Mouse (Mus musculus): ENCODE results near the gene Spon2.

Gene Spon2

GRCm38 (mm10) chr5:33218081-33218480 is at the start of gene Spon2:
Gene Spon2, minus strand, starts transcription at chr5:33218455.
- no peak for DNase-seq

- no peak for DNase-seq
Observed at GRCm38 (mm10) chr5:33254416-33254815, 36.2 kb upstream of the Spon2 start.

DNA sequence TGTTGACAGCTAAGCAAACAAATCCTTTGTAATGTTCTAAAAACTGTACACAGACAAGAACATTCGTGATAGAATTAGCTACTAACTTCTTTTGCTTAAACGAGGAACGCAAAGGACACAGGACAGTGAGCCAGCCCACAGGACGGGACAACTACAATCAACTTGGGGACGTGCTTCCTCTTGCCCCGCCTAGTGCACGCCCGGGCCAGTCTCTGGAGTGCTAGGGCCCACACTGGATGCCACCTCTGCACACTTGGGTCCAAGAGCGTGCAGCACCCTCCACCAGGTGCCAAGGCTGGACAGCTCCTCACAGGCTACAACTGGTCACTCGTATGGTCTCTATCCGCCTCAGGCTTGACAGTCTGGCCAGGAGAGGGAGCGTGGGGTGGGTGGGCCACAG is 29.9 kb upstream of the Spon2 start:
- DNase-seq, result no peak

DNA sequence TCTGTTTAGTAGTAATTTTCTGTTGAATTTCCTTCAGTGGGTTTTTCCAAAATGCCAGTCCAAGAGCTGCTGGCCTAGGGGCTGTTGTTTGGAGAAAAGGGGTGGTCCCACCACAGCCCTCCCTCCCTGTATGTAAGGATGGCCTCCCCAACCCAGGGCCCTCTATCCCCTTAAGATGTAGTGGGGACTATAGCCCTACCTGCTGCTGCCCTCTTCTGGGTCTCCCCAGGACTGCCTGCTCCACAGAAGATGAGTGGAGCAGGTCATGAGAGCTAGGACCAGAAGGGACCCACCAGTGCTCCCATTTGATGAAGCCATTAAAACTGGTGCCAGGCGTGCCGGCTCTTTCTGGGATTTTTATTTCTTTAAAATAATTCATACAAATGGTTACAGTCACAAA is 29.1 kb upstream of the Spon2 start:
- DNase-seq, result no peak

GRCm38 (mm10) chr5:33245701-33246100 is 27.4 kb upstream of the Spon2 start:
- peak; percentile 49 for DNase-seq

DNA sequence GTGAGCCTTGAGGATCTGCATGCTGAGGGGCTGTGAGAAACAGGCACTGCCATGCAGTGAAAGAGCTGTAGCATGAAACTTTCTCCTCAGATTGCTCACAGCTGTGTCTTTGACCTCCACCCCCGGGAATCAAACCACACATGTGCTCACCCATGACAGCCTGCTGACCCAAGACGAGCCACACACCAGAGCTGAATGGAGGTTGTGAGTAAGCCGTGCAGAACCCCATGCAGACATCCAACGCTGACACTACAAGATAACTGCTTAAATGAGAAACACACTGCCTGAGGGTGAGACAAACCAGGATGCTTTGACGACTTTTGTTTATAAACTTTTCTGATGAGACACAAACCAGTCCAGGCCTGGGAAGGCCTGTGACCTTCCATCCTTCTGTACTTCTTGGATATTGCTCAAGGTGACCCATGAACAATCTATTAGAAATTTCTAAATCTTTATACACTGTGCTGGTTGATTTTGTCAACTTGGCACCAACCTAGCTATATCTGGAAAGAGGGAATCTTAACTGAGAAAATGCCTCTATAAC is 26.2 kb upstream of the Spon2 start:
- no peak for DNase-seq

GRCm38 (mm10) chr5:33239934-33240333 is 21.7 kb upstream of the Spon2 start:
- DNase-seq, result no peak

DNA sequence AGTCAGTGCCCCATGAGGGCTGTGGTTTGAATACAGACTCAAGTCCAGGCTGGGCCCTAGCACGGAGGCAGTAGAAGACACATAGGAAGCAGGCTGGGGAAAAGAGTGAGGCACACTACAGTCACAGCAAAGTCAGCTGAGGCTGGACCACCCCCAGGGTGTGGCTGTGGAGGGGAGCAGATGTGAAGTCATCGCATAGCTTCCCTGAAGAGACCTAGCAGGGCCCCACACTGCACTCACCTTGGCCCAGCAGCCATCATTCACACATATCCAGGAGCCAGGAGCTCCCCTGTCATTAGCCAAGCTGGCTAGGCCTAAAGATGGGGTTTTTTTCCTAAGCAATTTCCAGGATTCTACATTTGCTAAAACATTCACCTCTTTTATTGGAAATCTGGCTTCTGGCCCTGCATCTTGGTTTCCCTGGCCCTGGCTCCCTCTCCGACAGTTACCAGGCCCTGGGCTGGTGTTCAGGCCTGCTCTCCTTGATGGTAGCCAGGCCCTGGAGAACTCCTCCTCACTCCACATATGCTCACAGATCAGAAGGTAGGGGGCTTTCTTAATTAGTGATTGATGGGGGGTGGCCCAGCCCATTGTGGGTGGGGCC is 21.0 kb upstream of the Spon2 start:
- no peak for DNase-seq

DNA sequence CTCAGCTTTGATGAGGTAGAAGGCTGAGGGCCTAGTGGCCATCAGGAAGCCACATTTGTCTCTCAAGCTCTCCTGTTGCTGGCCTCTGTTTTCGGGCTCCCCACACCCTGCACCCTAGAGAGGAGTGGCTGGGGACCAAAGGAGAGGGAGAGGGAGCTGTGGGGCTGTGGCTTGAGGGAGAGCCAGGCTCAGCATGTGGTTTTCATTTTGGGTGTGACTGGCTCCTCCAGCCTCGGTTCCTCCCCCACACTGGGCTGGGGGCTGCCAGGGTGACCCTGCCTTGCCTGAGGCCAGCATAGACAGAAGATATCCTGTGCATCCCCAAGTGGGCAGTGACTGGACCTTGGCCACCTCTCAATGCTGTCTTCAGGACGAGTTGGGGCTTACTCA is 20.0 kb upstream of the Spon2 start:
- no peak for DNase-seq

- no peak for DNase-seq
Observed at GRCm38 (mm10) chr5:33237600-33238255, 19.5 kb upstream of the Spon2 start.

DNA sequence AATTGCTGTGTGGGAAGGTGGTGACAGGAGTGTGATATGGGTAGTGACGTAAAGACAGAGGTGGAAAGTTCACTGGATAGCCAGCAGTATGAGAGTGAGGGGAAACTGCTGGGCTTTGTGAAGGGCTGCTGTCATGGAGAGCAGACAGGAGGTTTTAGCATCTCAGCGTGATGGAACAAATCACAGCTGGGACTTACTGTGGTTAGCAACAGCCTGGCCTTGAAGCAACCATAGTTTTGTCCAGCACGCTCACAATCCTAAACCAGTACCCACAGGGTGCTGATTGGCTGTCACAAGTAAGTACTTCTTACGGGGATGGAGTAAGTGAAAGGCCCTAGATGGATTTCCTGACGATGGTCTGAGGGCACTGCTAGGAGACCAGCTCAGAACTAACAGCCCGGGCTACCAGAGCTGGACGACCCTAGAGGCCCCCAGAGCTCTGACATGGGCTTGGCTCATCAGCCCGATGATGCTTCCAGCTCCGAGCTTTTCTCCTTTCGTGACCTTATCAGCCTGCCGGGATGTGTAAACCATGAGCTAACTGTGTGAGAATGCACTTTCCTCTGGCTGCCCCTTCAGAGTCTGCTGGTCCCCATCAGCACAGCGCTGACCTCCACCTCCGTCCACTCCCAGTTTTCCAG is 16.3 kb upstream of the Spon2 start:
- no peak for DNase-seq

DNA sequence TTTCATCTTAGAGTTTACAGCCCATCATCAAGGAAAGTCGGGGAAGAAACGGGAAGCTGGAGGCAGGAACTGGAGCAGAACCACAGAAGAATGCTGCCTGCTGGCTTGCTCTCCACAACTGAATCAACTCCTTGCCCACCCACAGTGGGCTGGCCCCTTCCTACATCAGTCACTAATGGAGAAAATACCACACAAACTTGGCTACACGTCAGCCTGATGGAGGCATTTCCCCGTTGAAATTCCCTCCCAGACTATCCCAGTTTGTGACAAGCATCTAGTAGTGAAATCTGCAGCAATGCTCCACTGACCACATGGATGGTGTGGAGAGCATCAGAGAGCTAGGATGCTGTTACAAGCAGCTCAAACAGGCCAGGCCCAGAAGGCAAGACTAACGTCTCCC is 14.5 kb upstream of the Spon2 start:
- no peak for DNase-seq

GRCm38 (mm10) chr5:33230285-33230684 is 12.0 kb upstream of the Spon2 start:
- DNase-seq, result no peak

- peak; percentile 81 for DNase-seq
Observed at GRCm38 (mm10) chr5:33228428-33228827, 10.2 kb upstream of the Spon2 start.

DNA sequence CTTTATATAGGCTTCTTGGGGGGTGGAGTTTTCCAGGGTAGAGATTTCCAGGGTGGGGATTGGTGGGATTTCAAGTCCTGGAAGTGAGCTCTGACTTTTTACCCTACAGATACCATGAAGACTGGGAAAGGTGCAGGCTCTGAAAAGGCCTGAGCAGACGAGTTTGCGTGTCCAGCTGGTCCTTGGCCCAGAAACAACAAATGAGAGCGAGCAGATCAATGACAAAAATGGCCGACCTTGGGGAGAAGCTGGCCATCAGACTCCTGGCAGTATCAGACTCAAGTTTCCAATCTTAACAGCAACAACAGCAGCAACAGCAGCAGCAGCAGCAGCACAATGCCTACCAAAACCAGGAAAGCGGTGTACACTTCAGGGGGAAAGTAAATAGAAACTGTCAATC is 7.4 kb upstream of the Spon2 start:
- no peak for DNase-seq

GRCm38 (mm10) chr5:33224491-33224890 is 6.2 kb upstream of the Spon2 start:
- no peak for DNase-seq

DNA sequence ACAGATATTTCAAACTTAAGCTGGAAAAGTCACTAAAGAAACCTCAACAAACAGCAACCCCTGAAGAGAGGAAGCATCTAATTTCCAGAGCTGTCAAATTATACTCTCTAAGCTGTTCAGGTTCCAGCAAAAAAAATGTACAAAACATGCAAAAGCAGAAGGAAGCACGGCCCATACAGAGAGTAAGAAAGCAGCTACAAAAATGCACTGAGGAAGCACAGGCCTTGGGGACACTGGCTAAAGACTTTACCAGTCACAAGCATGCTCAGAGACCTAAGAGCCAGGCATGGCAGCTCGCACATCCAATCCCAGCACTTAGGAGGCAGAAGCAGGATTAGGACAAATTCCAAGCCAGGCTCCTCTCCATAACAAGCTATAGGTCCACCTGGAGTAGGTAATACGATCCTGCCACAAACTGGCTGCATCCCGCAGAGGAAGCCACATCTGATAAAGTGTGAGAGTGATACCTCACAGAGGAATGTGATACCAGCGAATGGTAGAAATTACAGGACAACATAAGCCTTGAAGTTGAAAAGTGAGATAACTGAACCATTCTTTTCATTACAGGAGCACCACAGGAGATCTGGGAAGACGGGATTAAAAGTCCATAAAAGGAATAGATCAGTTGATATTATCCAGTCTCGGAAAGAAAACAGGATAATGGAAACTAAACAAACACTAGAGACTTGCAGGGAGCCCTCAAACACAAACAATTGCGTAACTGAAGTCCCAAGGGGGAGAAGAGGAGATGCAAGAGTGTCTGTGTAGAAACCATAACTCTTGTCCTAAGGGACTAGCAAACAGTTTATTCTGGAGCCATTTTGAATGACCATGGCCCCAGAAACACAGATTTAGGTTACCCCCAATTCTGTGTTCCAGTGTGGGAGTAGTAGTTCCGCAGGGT is 4.8 kb upstream of the Spon2 start:
- no peak for DNase-seq

GRCm38 (mm10) chr5:33222389-33222788 is 4.1 kb upstream of the Spon2 start:
- no peak for DNase-seq

GRCm38 (mm10) chr5:33220350-33221044 is 2.2 kb upstream of the Spon2 start:
- peak; percentile 83 for DNase-seq

GRCm38 (mm10) chr5:33219831-33220230 is 1.6 kb upstream of the Spon2 start:
- DNase-seq, result no peak

DNA sequence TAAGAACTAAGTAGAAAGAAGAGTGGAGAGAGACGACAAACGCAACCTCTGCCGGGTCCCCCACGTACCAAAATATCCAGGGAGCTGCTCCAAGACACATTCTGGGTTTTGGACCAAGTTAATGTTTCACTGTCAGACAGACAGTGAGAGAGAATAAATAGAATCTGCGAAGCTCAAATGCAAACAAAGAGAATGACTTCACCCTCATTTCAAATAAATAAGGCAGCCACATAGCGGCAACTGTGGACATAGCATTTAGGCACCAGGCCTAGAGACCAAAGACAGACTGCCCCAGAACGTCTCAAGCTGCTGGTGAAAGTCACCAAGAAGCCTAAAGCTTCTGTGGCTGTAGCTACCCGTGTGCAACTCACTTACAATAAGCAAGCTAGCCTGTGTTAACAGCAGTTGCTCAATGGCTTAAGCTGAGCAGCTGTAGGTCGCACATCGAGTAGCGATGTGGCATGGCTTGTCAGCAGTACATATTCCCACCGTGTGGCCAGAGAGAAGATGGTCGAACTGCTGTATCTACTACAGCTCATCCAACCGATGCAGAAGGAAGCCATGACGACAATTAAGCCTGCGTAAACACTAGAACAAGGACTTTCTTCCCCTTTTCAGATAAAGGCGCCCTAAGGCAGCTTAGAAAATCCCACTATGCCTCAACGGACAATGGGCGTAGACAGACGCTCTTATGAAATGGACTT is 643 bp upstream of the Spon2 start:
- DNase-seq, result no peak

DNA sequence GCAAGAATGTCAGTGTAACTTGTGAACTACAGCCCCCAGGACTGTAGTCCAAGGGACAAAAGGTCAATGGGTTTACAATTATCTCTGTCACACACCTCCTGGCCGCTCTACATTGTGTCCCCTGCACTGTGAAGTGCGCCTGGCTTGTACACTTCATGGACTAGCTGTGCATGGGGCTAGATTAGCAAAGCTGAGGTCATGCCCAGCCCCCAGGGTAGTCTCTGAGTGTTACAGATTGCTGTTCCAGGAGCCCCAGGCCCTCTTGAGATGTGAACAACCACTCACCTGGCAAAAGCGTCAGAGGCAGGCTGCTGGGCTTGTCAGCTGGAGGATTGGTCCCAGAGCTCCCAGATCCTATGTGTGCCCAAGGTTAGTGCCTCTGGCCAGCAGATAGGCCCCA is 592 bp downstream of the Spon2 start:
- DNase-seq, result no peak
